Mouse (Mus musculus) liver, embryonic 13.5 days (tissue): ENCODE measurements at regions not wholly inside any gene's neighbourhood (a gene's known extent, or its start where the extent isn't known, plus 50 kb on each side); places are given as distances from the start of the nearest gene placed in this dataset.

Experiments used
- ATAC-seq: fragments of 200-750 bp; cut with Nextera tagmentation; 2 replicates; pipeline ENCODE4 v1.8.0; 2017; ENCODE audit warnings: low read depth, mild to moderate bottlenecking, moderate number of reproducible peaks, moderate library complexity
- DNase-seq: peaks from one replicate; pipeline ENCODE4 v3.0.0; 2022
- H3K27ac ChIP-seq: fragments of 300-500 bp; sonication (generic); 2 replicates; pipeline ENCODE4 v1.5.1; 2015; ENCODE audit warnings: moderate library complexity, mild to moderate bottlenecking, inconsistent platforms
- H3K27me3 ChIP-seq: fragments of 300-500 bp; sonication (generic); 2 replicates; pipeline ENCODE4 v1.6.1; 2015; ENCODE audit warnings: mild to moderate bottlenecking, inconsistent platforms
- H3K36me3 ChIP-seq: fragments of 300-500 bp; sonication (generic); 2 replicates; pipeline ENCODE4 v1.6.1; 2015; ENCODE audit warnings: mild to moderate bottlenecking, inconsistent platforms
- H3K4me1 ChIP-seq: fragments of 300-500 bp; sonication (generic); replicated peaks from 2 replicates; pipeline ENCODE4 v1.6.1; 2015; ENCODE audit warnings: inconsistent platforms
- H3K4me2 ChIP-seq: fragments of 300-500 bp; sonication (generic); 2 replicates; pipeline ENCODE4 v1.6.1; 2015; ENCODE audit warnings: inconsistent platforms, mild to moderate bottlenecking, moderate library complexity
- H3K4me3 ChIP-seq: fragments of 300-500 bp; sonication (generic); replicated peaks from 2 replicates; pipeline ENCODE4 v1.5.1; 2015; ENCODE audit warnings: mild to moderate bottlenecking, inconsistent platforms
- H3K9ac ChIP-seq: fragments of 300-500 bp; sonication (generic); 2 replicates; pipeline ENCODE4 v1.6.1; 2015; ENCODE audit warnings: mild to moderate bottlenecking, inconsistent platforms
- H3K9me3 ChIP-seq: fragments of 300-500 bp; sonication (generic); replicated peaks from 2 replicates; pipeline ENCODE4 v1.6.1; 2016; ENCODE audit warnings: inconsistent platforms
- WGBS: fragments of 180-500 bp; shearing (Covaris S2); methylation state at CpG from one replicate; pipeline ENCODE4 v1.1.7; 2015; ENCODE audit not compliant: insufficient replicate concordance; 5-methylcytosine and 5-hydroxymethylcytosine counted together

- Histone ChIP-seq H3K36me3 (no peaks in the 10 kb centered on the region), H3K4me2 (no peak overlapping the region), H3K9me3 (0 out of 2 replicates have a peak, but pooled peaks cover 3% of the 10 kb centered on the region), H3K4me3 (no peak overlapping the region), H3K4me1 (no peaks in the 10 kb centered on the region), H3K9ac (no peak overlapping the region), H3K27me3 (no peaks in the 10 kb centered on the region), H3K27ac (no peak overlapping the region)
- ATAC-seq: no peak
- 72% methylated on average over 7 of the region's 7 CpGs for WGBS
- DNase-seq: no peak
These were observed 1116.8 kb downstream of the Basp1 start for GRCm38 (mm10) chr15:24296798-24297197.

- H3K4me1 ChIP-seq: no peaks in the 10 kb centered on the region
- no peak for DNase-seq
- H3K9ac ChIP-seq: no peak overlapping the region
- 52% methylated on average over 5 of the region's 5 CpGs for whole genome bisulfite sequencing
- H3K4me3 ChIP-seq: no peak overlapping the region
- H3K27me3 ChIP-seq: no peaks in the 10 kb centered on the region
- H3K27ac ChIP-seq: no peak overlapping the region
- no peak overlapping the region for H3K4me2 ChIP-seq
- no peak for ATAC-seq
- H3K9me3 ChIP-seq: no peaks in the 10 kb centered on the region
- H3K36me3 ChIP-seq: no peaks in the 10 kb centered on the region
These were observed 1138.5 kb downstream of the Basp1 start for GRCm38 (mm10) chr15:24275100-24275499.

GRCm38 (mm10) chr15:24267360-24267759 is 1146.2 kb downstream of the Basp1 start:
- Histone ChIP-seq H3K9ac (no peak overlapping the region), H3K27ac (no peak overlapping the region), H3K4me1 (no peaks in the 10 kb centered on the region), H3K4me3 (no peak overlapping the region), H3K4me2 (no peak overlapping the region), H3K9me3 (0 out of 2 replicates have a peak, but pooled peaks cover 2% of the 10 kb centered on the region), H3K36me3 (no peaks in the 10 kb centered on the region), H3K27me3 (no peaks in the 10 kb centered on the region)
- no peak for DNase-seq
- no peak for ATAC-seq
